Mouse (Mus musculus) kidney, postnatal 10 days (tissue): ENCODE results near the gene Dut.
A peak's percentile ranks its signal among the peaks of the same experiment; 100 is the strongest.
"Not testable (repeated sequence)": the region's sequence is repeated elsewhere in the genome, so short reads cannot be mapped to it uniquely, and the experiment has no call there.

ENCODE experiments used
- DNase-seq: peaks from one replicate; pipeline ENCODE4 v3.0.0; 2021; ENCODE audit warnings: mixed read lengths

Dut gene

DNA sequence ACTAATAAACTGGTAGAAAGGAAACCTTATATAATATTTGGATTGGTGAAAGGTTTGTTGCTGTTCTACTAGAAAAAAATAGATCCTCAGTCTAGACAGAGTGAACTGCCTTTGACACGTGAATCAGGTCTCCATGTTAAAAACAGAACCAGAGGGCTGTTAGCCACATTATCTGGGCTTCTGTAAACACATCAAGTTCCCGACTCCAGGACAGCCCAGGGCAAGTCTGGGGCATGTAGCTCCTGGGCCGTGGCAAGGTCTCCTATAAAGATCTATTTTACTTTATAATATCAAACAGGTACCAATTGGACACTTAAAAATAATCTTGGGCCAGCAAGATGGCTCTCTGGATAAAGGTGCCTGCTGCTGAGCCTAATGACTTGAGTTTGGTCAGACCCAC lies 8.9 kb downstream of the Dut start:
- DNase-seq, result no peak

- peak; percentile 32 for DNase-seq
Observed at GRCm38 (mm10) chr2:125259230-125260120, 12.5 kb downstream of the Dut start.

GRCm38 (mm10) chr2:125260326-125260725 lies 13.3 kb downstream of the Dut start:
- no peak for DNase-seq

DNA sequence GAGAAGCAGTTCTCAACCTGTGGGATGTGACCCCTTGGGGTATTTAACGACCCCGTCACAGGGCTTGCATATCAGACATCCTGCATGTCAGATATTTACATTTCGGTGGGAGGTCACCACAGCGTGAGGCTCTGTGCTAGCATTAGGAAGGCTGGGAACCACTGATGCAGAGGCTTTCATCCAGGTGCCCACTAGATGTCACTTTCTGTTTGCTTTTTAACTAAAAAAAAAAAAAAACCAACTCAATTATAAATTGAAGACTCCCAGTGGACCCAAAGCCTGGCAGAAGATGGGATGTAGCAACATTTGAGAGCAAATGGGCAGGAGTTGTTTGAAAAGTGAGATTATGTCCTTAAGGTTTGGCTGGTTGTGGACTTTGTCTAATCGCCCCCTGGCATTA lies 16.1 kb downstream of the Dut start:
- DNase-seq, result peak; percentile 45

- DNase-seq, result no peak
Observed at GRCm38 (mm10) chr2:125263753-125264152, 16.8 kb downstream of the Dut start.

GRCm38 (mm10) chr2:125268876-125269275 lies 21.9 kb downstream of the Dut start:
- DNase-seq, result no peak

GRCm38 (mm10) chr2:125275617-125276016 lies 28.6 kb downstream of the Dut start:
- no peak for DNase-seq

- no peak for DNase-seq
Observed at GRCm38 (mm10) chr2:125276692-125277091, 29.7 kb downstream of the Dut start.

DNA sequence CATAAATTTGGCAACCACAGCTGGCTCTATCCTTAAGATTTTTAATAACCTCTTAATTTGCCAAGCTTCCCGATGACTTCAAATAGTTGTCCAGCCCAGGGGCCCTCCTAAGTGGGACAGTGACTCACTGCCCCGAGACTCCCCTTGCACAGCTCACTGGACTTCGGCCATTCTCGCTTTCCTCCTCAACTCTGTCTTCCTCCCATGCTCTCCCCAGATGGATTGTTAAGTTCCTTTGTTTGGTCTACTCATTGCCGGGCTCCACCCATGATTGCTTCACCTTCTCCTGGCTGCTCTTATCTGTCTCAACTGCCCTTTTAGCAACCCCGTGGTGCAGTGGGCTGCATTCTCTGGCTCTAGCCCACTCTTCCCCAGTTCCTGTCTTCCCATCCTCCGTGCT lies 31.5 kb downstream of the Dut start:
- no peak for DNase-seq

GRCm38 (mm10) chr2:125279995-125280394 lies 33.0 kb downstream of the Dut start:
- not testable (repeated sequence) for DNase-seq

DNA sequence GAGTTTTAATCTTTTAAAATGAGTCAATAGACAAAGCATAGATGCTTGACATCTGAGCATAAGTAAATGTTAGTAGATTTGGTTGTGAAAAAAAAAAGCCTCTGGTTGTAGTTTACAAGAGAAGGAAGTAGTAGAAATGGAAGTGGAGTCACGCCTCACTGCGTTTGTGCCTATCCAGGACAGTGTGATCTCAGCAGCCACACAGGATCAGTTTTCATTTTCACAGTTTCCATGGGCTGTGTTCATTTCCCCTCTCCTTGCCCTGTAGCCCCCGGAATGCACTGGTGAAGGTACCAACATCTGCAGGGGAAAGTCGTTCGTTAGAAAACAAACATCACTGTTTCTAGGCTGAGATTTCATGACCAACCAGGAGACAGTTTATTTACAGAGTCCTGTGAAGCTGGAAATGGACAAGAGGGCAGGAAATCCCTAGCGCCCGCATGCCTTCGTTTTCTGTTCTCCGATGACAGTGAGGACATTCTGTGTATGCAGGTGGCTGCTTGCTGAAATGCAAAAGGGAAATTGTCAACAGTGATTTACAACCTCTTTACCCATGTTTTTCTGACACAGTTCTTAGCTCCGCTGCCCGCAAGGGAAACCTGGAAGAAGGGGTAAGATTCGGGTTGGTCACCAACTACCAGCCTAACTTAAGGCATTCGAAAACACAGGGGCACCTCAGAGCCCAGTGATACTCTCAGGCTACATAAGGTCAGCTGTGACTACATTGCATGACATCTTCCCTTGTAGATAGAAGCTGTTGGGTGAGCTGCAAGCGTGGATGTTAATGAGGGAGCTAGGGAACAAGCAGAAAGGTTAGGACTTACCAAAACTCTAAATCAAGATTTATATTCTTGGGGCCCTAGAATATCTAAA lies 35.6 kb downstream of the Dut start:
- peak; percentile 18 for DNase-seq

- no peak for DNase-seq
Observed at GRCm38 (mm10) chr2:125285777-125286176, 38.8 kb downstream of the Dut start.

GRCm38 (mm10) chr2:125290197-125290965 lies 43.4 kb downstream of the Dut start:
- no peak for DNase-seq

DNA sequence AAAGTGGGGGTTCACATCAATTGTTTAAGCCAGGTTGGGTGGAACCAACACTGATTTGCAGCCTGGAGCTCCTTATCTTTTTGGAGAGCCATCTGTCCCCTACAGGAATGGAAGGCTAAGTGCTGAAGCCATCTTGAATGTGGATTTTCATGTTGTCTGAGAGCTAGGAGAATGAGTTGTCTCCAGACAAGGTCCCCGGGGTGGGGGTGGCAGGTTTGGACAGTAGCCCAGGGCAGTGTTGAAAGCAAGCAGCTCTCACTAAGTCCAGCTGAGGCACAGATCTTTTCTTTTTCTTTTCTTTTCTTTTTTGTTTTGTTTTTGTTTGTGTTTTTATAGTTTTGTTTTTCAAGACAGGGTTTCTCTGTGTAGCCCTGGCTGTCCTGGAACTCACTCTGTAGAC lies 44.1 kb downstream of the Dut start:
- no peak for DNase-seq

GRCm38 (mm10) chr2:125292616-125293015 lies 45.6 kb downstream of the Dut start:
- DNase-seq, result no peak

- DNase-seq, result no peak
Observed at GRCm38 (mm10) chr2:125293969-125294491, 47.0 kb downstream of the Dut start.

GRCm38 (mm10) chr2:125295526-125295925 lies 48.5 kb downstream of the Dut start:
- DNase-seq, result no peak

GRCm38 (mm10) chr2:125298841-125299240 lies 51.9 kb downstream of the Dut start:
- DNase-seq, result no peak

GRCm38 (mm10) chr2:125301877-125302624 lies 55.1 kb downstream of the Dut start:
- no peak for DNase-seq

GRCm38 (mm10) chr2:125302625-125302924 lies 55.6 kb downstream of the Dut start:
- no peak for DNase-seq

DNA sequence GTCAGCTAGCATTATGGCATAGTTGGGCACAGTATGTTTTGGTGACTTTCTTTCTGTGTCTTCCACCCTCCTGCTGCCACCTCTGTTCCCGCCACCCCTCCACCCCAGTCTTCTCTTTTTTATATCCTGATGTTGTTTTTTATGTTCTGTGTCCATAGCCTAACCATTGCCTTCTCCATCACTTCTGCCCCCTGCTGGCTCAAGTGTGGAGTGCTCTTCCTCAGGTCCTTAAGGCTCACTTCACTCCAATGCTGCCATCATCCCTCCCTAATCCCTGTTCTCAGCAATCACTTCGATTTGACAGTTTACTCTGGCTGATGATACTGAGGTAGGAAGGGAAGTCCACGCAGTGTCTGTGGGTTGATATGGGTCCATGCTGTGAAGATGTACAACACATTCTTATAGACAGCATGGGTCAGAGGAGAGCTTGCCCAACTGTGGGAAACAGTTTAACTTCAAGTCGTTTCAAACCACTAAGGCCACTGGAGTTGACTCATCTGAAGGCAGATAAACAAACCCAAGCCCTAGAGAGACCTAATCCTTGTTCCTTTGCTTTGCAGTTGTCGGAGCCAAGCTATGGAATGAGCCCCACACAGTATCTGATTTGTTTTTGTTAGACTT lies 56.9 kb downstream of the Dut start:
- DNase-seq, result peak; percentile 22

- no peak for DNase-seq
Observed at GRCm38 (mm10) chr2:125304746-125305145, 57.8 kb downstream of the Dut start.
